Mouse (Mus musculus) layer of hippocampus, postnatal 10 days (tissue): ENCODE data around the gene Gm3435. TPM values are rescaled to one million over a fixed set of nuclear protein-coding genes. Genes with fewer than 3 reads are reported as not detected.
"Not testable (repeated sequence)": the region's sequence is repeated elsewhere in the genome, so short reads cannot be mapped to it uniquely, and the experiment has no call there.

Experiments
- DNase-seq, 2 experiments: peaks; one replicate each; pipeline ENCODE4 v3.0.0; 2021; ENCODE audit warnings: low spot score in 2 of 2
- long read RNA-seq: library from polyadenylated mRNA; stranded (forward); transcript quantifications from one replicate; pipeline ENCODE4 v2.0.0, GENCODE M21; 2023
- total RNA-seq, 2 experiments: library from RNA; stranded (reverse); gene quantifications; 2 replicates each; pipeline ENCODE4 v1.2.3; 2021

Gene Gm3435
- total RNA-seq: 1 to 10 TPM; 5.0 to 5.2 TPM
- long read RNA-seq, partial matches to known transcripts: 1 of 10 reads
- long read RNA-seq, other reads (novel, unspliced or antisense): 5 of 10 reads

GRCm38 (mm10) chr17:15009706-15010413 lies at the start of gene Gm3435:
Gm3435 (plus strand) TSS chr17:15010176.
- DNase-seq: not testable (repeated sequence)

- peak; percentile 15 to 28 for DNase-seq
Measured at GRCm38 (mm10) chr17:14960520-14960919, 49.5 kb upstream of the Gm3435 start.

- DNase-seq: peak; percentile 41 to 49
Measured at GRCm38 (mm10) chr17:14960951-14961556, 48.9 kb upstream of the Gm3435 start, which contains the start of gene Phf10. Phf10 (minus strand) TSS chr17:14961273.

GRCm38 (mm10) chr17:14961557-14962154 lies 48.3 kb upstream of the Gm3435 start:
- not testable (repeated sequence) for DNase-seq

GRCm38 (mm10) chr17:14968373-14968913 lies 41.5 kb upstream of the Gm3435 start:
- DNase-seq: not testable (repeated sequence)

- not testable (repeated sequence) for DNase-seq
Measured at GRCm38 (mm10) chr17:14977718-14978361, 32.1 kb upstream of the Gm3435 start.

GRCm38 (mm10) chr17:14978362-14979038 lies 31.5 kb upstream of the Gm3435 start, which contains the start of the genes 9030025P20Rik and Gm3417:
9030025P20Rik (plus strand) TSS chr17:14978468.
Gm3417 (minus strand) TSS chr17:14978790.
- DNase-seq: not testable (repeated sequence)

GRCm38 (mm10) chr17:14990116-14990702 lies 19.8 kb upstream of the Gm3435 start:
- peak; percentile 9 to 13 for DNase-seq

GRCm38 (mm10) chr17:14992522-14993138 lies 17.3 kb upstream of the Gm3435 start:
- not testable (repeated sequence) for DNase-seq

- not testable (repeated sequence) for DNase-seq
Measured at GRCm38 (mm10) chr17:14993139-14993832, 16.7 kb upstream of the Gm3435 start.

GRCm38 (mm10) chr17:14994140-14994539 lies 15.8 kb upstream of the Gm3435 start:
- not testable (repeated sequence) for DNase-seq

- DNase-seq: not testable (repeated sequence)
Measured at GRCm38 (mm10) chr17:15000047-15000446, 9.9 kb upstream of the Gm3435 start.

- not testable (repeated sequence) for DNase-seq
Measured at GRCm38 (mm10) chr17:15009088-15009487, 888 bp upstream of the Gm3435 start.

- DNase-seq: peak; percentile 23 to 30
Measured at GRCm38 (mm10) chr17:15021503-15022220, 11.7 kb downstream of the Gm3435 start.

GRCm38 (mm10) chr17:15023878-15024492 lies 14.0 kb downstream of the Gm3435 start:
- DNase-seq: not testable (repeated sequence)

- not testable (repeated sequence) for DNase-seq
Measured at GRCm38 (mm10) chr17:15024502-15025193, 14.7 kb downstream of the Gm3435 start.

- DNase-seq: not testable (repeated sequence)
Measured at GRCm38 (mm10) chr17:15025513-15025912, 15.5 kb downstream of the Gm3435 start.
